Comparison of ENCODE assay signal across 11 mouse cellular contexts in genomic region chr4:89514981-89515380, GRCm38 (mm10).
"Had no signal": no experiment of that assay in that cellular context is flagged by ENCODE, and none has a peak within 500 bp of the region (broad histone marks: within the 10 kb centered on the region; RNA-seq: fewer than 3 reads in every experiment).

No protein-coding gene starts in this region.

- H3K27me3 ChIP-seq: lung, embryonic 15.5 days had no signal

- H3K9me3 ChIP-seq: limb, embryonic 15.5 days; liver, embryonic 12.5 days; lung, embryonic 15.5 days; midbrain, embryonic 10.5 days; neural tube, embryonic 13.5 days; stomach, embryonic 15.5 days had no signal

- H3K4me1 ChIP-seq: limb, embryonic 15.5 days; lung, embryonic 15.5 days; neural tube, embryonic 13.5 days; stomach, embryonic 15.5 days had no signal

- ATAC-seq: liver, embryonic 12.5 days had no signal

- H3K4me3 ChIP-seq: limb, embryonic 15.5 days; liver, embryonic 12.5 days; lung, embryonic 15.5 days; midbrain, embryonic 10.5 days; neural tube, embryonic 13.5 days; stomach, embryonic 15.5 days had no signal

- DNase-seq: kidney, adult 18-20 months; kidney, postnatal 10 days; lung, postnatal 14 days; midbrain, embryonic 14.5 days; right cerebral cortex, postnatal 14 days had no signal

- H3K36me3 ChIP-seq: limb, embryonic 15.5 days; liver, embryonic 12.5 days; lung, embryonic 15.5 days; midbrain, embryonic 10.5 days; neural tube, embryonic 13.5 days; stomach, embryonic 15.5 days had no signal
